Mouse (Mus musculus) forebrain, embryonic 12.5 days (tissue): ENCODE measurements at regions not wholly inside any gene's neighbourhood (a gene's known extent, or its start where the extent isn't known, plus 50 kb on each side); places are given as distances from the start of the nearest gene placed in this dataset.

ENCODE experiments used
- ATAC-seq: fragments of 200-750 bp; cut with Nextera tagmentation; 2 replicates; pipeline ENCODE4 v1.8.0; 2017; ENCODE audit warnings: moderate TSS enrichment; ENCODE audit not compliant: low FRiP score
- H3K27ac ChIP-seq: fragments of 300-500 bp; sonication (generic); 2 replicates; pipeline ENCODE4 v1.5.1; 2016; ENCODE audit warnings: mild to moderate bottlenecking
- H3K27me3 ChIP-seq: fragments of 300-500 bp; sonication (generic); 2 replicates; pipeline ENCODE4 v1.6.1; 2016; ENCODE audit warnings: mild to moderate bottlenecking
- H3K36me3 ChIP-seq: fragments of 300-500 bp; sonication (generic); replicated peaks from 2 replicates; pipeline ENCODE4 v1.6.1; 2016; ENCODE audit warnings: mild to moderate bottlenecking
- H3K4me1 ChIP-seq: fragments of 300-500 bp; sonication (generic); 2 replicates; pipeline ENCODE4 v1.6.1; 2016
- H3K4me2 ChIP-seq: fragments of 300-500 bp; sonication (generic); 2 replicates; pipeline ENCODE4 v1.6.1; 2016; ENCODE audit warnings: mild to moderate bottlenecking, moderate library complexity
- H3K4me3 ChIP-seq: fragments of 300-500 bp; sonication (generic); replicated peaks from 2 replicates; pipeline ENCODE4 v1.5.1; 2016; ENCODE audit warnings: mild to moderate bottlenecking
- H3K9ac ChIP-seq: fragments of 300-500 bp; sonication (generic); 2 replicates; pipeline ENCODE4 v1.6.1; 2016; ENCODE audit warnings: mild to moderate bottlenecking
- H3K9me3 ChIP-seq: fragments of 300-500 bp; sonication (generic); 2 replicates; pipeline ENCODE4 v1.6.1; 2016
- WGBS: fragments of 180-500 bp; shearing (Covaris S2); methylation state at CpG from one replicate; pipeline ENCODE4 v1.1.7; 2016; 5-methylcytosine and 5-hydroxymethylcytosine counted together

GRCm38 (mm10) chr10:66921776-66922175, 174.1 kb upstream of the Jmjd1c start:
- peak overlapping the region; percentile 96 for H3K27ac ChIP-seq
- H3K9ac ChIP-seq: no peak overlapping the region
- no peaks in the 10 kb centered on the region for H3K36me3 ChIP-seq
- no peaks in the 10 kb centered on the region for H3K27me3 ChIP-seq
- no peak overlapping the region for H3K4me3 ChIP-seq
- H3K4me2 ChIP-seq: peak overlapping the region; percentile 39; the same call in 1 of the 2 replicates
- WGBS: 17% methylated on average over 6 of the region's 6 CpGs
- H3K4me1 ChIP-seq: peaks cover 40% of the 10 kb centered on the region
- ATAC-seq: peak; percentile 4; the same call in 1 of the 2 replicates
- H3K9me3 ChIP-seq: no peaks in the 10 kb centered on the region

- Histone ChIP-seq H3K27ac (peak overlapping the region; percentile 96), H3K4me3 (no peak overlapping the region), H3K9ac (no peak overlapping the region), H3K9me3 (no peaks in the 10 kb centered on the region), H3K36me3 (no peaks in the 10 kb centered on the region), H3K27me3 (no peaks in the 10 kb centered on the region), H3K4me1 (peaks cover 40% of the 10 kb centered on the region), H3K4me2 (no peak overlapping the region)
- WGBS: 81% methylated on average over 6 of the region's 6 CpGs
- no peak for ATAC-seq
These were observed 173.6 kb upstream of the Jmjd1c start for GRCm38 (mm10) chr10:66922314-66922713.

GRCm38 (mm10) chr10:66923947-66924346, 172.0 kb upstream of the Jmjd1c start:
- 80% methylated on average over 7 of the region's 7 CpGs for WGBS
- ATAC-seq: no peak
- Histone ChIP-seq H3K36me3 (no peaks in the 10 kb centered on the region), H3K4me3 (no peak overlapping the region), H3K9me3 (no peaks in the 10 kb centered on the region), H3K9ac (no peak overlapping the region), H3K27ac (no peak overlapping the region), H3K27me3 (no peaks in the 10 kb centered on the region), H3K4me1 (peaks cover 40% of the 10 kb centered on the region), H3K4me2 (no peak overlapping the region)

GRCm38 (mm10) chr10:66924418-66924817, 171.5 kb upstream of the Jmjd1c start:
- ATAC-seq: no peak
- no peak overlapping the region for H3K4me3 ChIP-seq
- peaks cover 35% of the 10 kb centered on the region for H3K4me1 ChIP-seq
- H3K4me2 ChIP-seq: no peak overlapping the region
- H3K36me3 ChIP-seq: no peaks in the 10 kb centered on the region
- no peak overlapping the region for H3K27ac ChIP-seq
- H3K9me3 ChIP-seq: no peaks in the 10 kb centered on the region
- no peaks in the 10 kb centered on the region for H3K27me3 ChIP-seq
- 62% methylated on average over 16 of the region's 16 CpGs for WGBS
- H3K9ac ChIP-seq: no peak overlapping the region

GRCm38 (mm10) chr10:66925553-66926127, 170.3 kb upstream of the Jmjd1c start:
- H3K36me3 ChIP-seq: no peaks in the 10 kb centered on the region
- no peak overlapping the region for H3K27ac ChIP-seq
- WGBS: 49% methylated on average over 6 of the region's 6 CpGs
- H3K9ac ChIP-seq: no peak overlapping the region
- no peak overlapping the region for H3K4me3 ChIP-seq
- H3K27me3 ChIP-seq: no peaks in the 10 kb centered on the region
- peaks cover 28% of the 10 kb centered on the region for H3K4me1 ChIP-seq
- no peak overlapping the region for H3K4me2 ChIP-seq
- H3K9me3 ChIP-seq: no peaks in the 10 kb centered on the region
- no peak for ATAC-seq

- H3K36me3 ChIP-seq: no peaks in the 10 kb centered on the region
- H3K4me3 ChIP-seq: no peak overlapping the region
- no peaks in the 10 kb centered on the region for H3K9me3 ChIP-seq
- H3K9ac ChIP-seq: no peak overlapping the region
- no peaks in the 10 kb centered on the region for H3K27me3 ChIP-seq
- H3K27ac ChIP-seq: no peak overlapping the region
- H3K4me2 ChIP-seq: no peak overlapping the region
- 80% methylated on average over 2 of the region's 2 CpGs for WGBS
- no peak for ATAC-seq
- H3K4me1 ChIP-seq: peaks cover 8% of the 10 kb centered on the region
These were observed 168.3 kb upstream of the Jmjd1c start for GRCm38 (mm10) chr10:66927651-66928050.

GRCm38 (mm10) chr10:66928211-66928990, 167.5 kb upstream of the Jmjd1c start:
- Histone ChIP-seq H3K9me3 (no peaks in the 10 kb centered on the region), H3K27me3 (no peaks in the 10 kb centered on the region), H3K4me3 (no peak overlapping the region), H3K4me1 (peaks cover 3% of the 10 kb centered on the region; the same call in 1 of the 2 replicates), H3K4me2 (no peak overlapping the region), H3K9ac (no peak overlapping the region), H3K27ac (no peak overlapping the region), H3K36me3 (no peaks in the 10 kb centered on the region)
- 81% methylated on average over 6 of the region's 6 CpGs for WGBS
- ATAC-seq: no peak

- 79% methylated on average over 10 of the region's 10 CpGs for WGBS
- no peak overlapping the region for H3K4me2 ChIP-seq
- no peaks in the 10 kb centered on the region for H3K27me3 ChIP-seq
- no peaks in the 10 kb centered on the region for H3K9me3 ChIP-seq
- no peak overlapping the region for H3K9ac ChIP-seq
- ATAC-seq: no peak
- H3K4me3 ChIP-seq: no peak overlapping the region
- H3K4me1 ChIP-seq: no peaks in the 10 kb centered on the region
- H3K27ac ChIP-seq: no peak overlapping the region
- H3K36me3 ChIP-seq: no peaks in the 10 kb centered on the region
These were observed 165.4 kb upstream of the Jmjd1c start for GRCm38 (mm10) chr10:66930563-66930962.

GRCm38 (mm10) chr10:66931505-66931904, 164.4 kb upstream of the Jmjd1c start:
- H3K9ac ChIP-seq: no peak overlapping the region
- H3K9me3 ChIP-seq: no peaks in the 10 kb centered on the region
- WGBS: 79% methylated on average over 7 of the region's 7 CpGs
- H3K36me3 ChIP-seq: no peaks in the 10 kb centered on the region
- no peak for ATAC-seq
- H3K4me2 ChIP-seq: no peak overlapping the region
- no peaks in the 10 kb centered on the region for H3K27me3 ChIP-seq
- no peak overlapping the region for H3K27ac ChIP-seq
- no peak overlapping the region for H3K4me3 ChIP-seq
- H3K4me1 ChIP-seq: no peaks in the 10 kb centered on the region

GRCm38 (mm10) chr10:66932544-66932943, 163.4 kb upstream of the Jmjd1c start:
- Histone ChIP-seq H3K27ac (no peak overlapping the region), H3K4me1 (no peaks in the 10 kb centered on the region), H3K27me3 (no peaks in the 10 kb centered on the region), H3K4me3 (no peak overlapping the region), H3K4me2 (no peak overlapping the region), H3K9me3 (no peaks in the 10 kb centered on the region), H3K9ac (no peak overlapping the region), H3K36me3 (no peaks in the 10 kb centered on the region)
- 93% methylated on average over 6 of the region's 6 CpGs for WGBS
- no peak for ATAC-seq

- H3K27me3 ChIP-seq: no peaks in the 10 kb centered on the region
- WGBS: 90% methylated on average over 7 of the region's 7 CpGs
- no peak for ATAC-seq
These were observed 162.2 kb upstream of the Jmjd1c start for GRCm38 (mm10) chr10:66933689-66934088.

GRCm38 (mm10) chr10:66935731-66936130, 160.2 kb upstream of the Jmjd1c start:
- WGBS: 83% methylated on average over 6 of the region's 6 CpGs
- ATAC-seq: no peak
- H3K4me3 ChIP-seq: no peak overlapping the region

More at GRCm38 (mm10) chr10:66933689-66934088, 162.2 kb upstream of the Jmjd1c start:
- Histone ChIP-seq H3K9me3 (no peaks in the 10 kb centered on the region), H3K4me1 (no peaks in the 10 kb centered on the region), H3K4me2 (no peak overlapping the region), H3K4me3 (no peak overlapping the region), H3K9ac (no peak overlapping the region), H3K27ac (no peak overlapping the region), H3K36me3 (no peaks in the 10 kb centered on the region)

GRCm38 (mm10) chr10:66937116-66937515, 158.8 kb upstream of the Jmjd1c start:
- no peak for ATAC-seq
- Histone ChIP-seq H3K27me3 (no peaks in the 10 kb centered on the region), H3K4me1 (no peaks in the 10 kb centered on the region), H3K9ac (no peak overlapping the region), H3K36me3 (no peaks in the 10 kb centered on the region), H3K4me3 (no peak overlapping the region), H3K4me2 (no peak overlapping the region), H3K27ac (no peak overlapping the region), H3K9me3 (no peaks in the 10 kb centered on the region)
- WGBS: 88% methylated on average over 13 of the region's 13 CpGs

More at GRCm38 (mm10) chr10:66935731-66936130, 160.2 kb upstream of the Jmjd1c start:
- H3K9ac ChIP-seq: no peak overlapping the region
- H3K27me3 ChIP-seq: no peaks in the 10 kb centered on the region
- no peak overlapping the region for H3K27ac ChIP-seq
- no peaks in the 10 kb centered on the region for H3K9me3 ChIP-seq
- no peaks in the 10 kb centered on the region for H3K36me3 ChIP-seq
- no peaks in the 10 kb centered on the region for H3K4me1 ChIP-seq
- no peak overlapping the region for H3K4me2 ChIP-seq
